Mouse (Mus musculus) C2C12 (cell line): ENCODE data around the gene Gpr119.

ENCODE experiments used
- CTCF ChIP-seq: IDR thresholded peaks from one replicate; pipeline ENCODE4 v1.5.1; 2011; ENCODE audit not compliant: control insufficient read depth, insufficient read depth, insufficient read length
- MAX ChIP-seq: IDR thresholded peaks from one replicate; pipeline ENCODE4 v1.6.1; 2011; ENCODE audit warnings: mild to moderate bottlenecking, control low read depth
- MYOG ChIP-seq: IDR thresholded peaks from one replicate; pipeline ENCODE4 v1.6.1; 2011; ENCODE audit not compliant: control insufficient read depth, insufficient read length; ENCODE audit errors: extremely low read depth
- USF1 ChIP-seq: IDR thresholded peaks from one replicate; pipeline ENCODE4 v1.6.1; 2011; ENCODE audit warnings: low read depth, mild to moderate bottlenecking, control low read depth, moderate library complexity

- TF ChIP-seq CTCF (no peak), MYOG (no peak), MAX (no peak), USF1 (no peak)
Measured at GRCm38 (mm10) chrX:48669588-48669987, 4.7 kb downstream of the Gpr119 start.
